Mouse (Mus musculus): ENCODE measurements around the gene Padi1.

GRCm38 (mm10) chr4:140882365-140882764 is 36.8 kb upstream of the Padi1 start:
- TF ChIP-seq MAX (IDR thresholded peaks at IDR 0.05), result no peak
- TF ChIP-seq CTCF (IDR thresholded peaks at IDR 0.05; ENCODE audit: control insufficient read depth, insufficient read depth, insufficient read length), result no peak
- no peak for TF ChIP-seq CEBPB (IDR thresholded peaks at IDR 0.05; ENCODE audit: low read depth)
- TF ChIP-seq USF1 (IDR thresholded peaks at IDR 0.05; ENCODE audit: low read depth), result no peak
- no peak for TF ChIP-seq MYOD1 (IDR thresholded peaks at IDR 0.05; ENCODE audit: control insufficient read depth, insufficient read length, low read depth)
- TF ChIP-seq MYOG (IDR thresholded peaks at IDR 0.05; ENCODE audit: control insufficient read depth, extremely low read depth, insufficient read length), result no peak

Data from C2C12 (cell line).